Mouse (Mus musculus) layer of hippocampus, adult 18-20 months (tissue): Measurements from ENCODE around the gene Lrrc30. TPM values are rescaled to one million over a fixed set of nuclear protein-coding genes. Genes with fewer than 3 reads are reported as not detected.

Experiments used
- DNase-seq, 2 experiments: peaks; one replicate each; pipeline ENCODE4 v3.0.0; 2022; ENCODE audit warnings: low spot score in 2 of 2
- total RNA-seq, 2 experiments: library from RNA; stranded (reverse); gene quantifications; 2 replicates each; pipeline ENCODE4 v1.2.3; 2021

The Lrrc30 gene
- total RNA-seq, 2 experiments from 2014 or later, result not detected

DNA sequence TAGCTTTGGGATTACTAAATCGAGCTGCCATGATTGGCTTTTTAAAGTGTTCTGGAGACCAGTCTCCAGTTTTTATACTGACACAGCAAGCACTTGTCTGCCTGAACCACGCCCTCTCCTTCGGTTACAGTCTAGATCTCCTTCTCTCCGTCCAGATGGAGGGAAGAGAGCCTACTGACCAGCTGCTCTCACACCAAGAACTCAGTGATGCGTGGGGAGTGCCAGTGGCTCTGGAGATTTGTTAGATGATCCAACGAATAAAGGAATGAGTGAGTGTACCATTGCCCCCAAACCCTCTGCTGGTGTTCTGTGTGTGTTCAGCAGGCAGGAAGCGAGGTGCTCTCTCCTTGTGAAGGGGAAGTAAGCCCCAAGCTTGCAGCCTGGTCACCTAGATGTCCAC lies 48.0 kb downstream of the Lrrc30 start:
- no peak for DNase-seq

DNA sequence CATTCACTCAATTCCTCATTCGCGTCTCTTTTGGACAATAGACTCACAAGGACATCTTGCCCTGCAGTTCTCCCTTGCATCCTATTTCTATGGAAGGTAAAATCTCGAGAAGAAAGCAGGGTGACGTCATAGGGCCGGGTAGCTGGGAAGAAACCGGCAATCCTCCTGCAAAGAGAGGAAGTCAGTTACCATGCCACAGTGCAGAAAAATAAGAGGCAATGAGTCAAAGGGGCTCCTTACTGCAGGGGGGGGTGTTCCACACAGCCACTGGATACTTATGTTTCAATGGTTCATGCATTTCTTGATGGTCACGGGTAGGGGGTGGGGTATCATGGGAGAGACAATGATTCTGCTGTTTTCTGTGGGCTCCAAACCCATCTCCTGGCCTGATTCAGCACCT lies 49.1 kb downstream of the Lrrc30 start:
- DNase-seq, result no peak

DNA sequence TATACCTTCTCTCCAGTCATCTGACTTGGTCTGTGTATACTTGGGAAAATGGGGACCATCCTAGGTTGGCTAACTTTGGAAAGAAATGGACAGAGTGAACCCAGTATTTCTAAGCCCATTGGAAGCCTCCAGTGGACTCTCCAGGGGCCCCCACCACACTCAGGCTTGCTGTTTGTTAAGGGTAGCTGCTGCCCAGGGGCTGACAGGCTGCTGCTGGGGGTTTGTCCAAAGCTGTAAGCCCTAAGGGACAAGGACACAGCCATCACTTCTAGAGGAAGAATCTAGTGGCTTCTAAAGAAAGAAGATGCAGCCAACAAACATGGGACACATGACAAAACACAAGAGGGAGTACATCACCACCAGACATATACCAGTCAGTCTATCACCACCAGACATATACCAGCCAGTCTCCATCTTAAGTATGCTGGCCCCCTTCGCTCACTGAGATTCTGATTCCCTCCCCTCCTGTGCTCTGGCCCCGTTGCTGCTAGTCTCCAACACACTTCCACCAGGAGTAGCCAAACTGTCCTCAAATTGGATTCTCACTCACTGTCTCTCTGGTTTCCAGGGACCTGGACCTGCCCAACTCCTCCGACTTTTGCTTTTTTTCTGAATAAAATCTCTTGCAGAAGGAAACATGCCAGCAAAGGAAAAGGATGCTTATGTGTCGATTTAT lies 49.7 kb downstream of the Lrrc30 start:
- no peak for DNase-seq

DNA sequence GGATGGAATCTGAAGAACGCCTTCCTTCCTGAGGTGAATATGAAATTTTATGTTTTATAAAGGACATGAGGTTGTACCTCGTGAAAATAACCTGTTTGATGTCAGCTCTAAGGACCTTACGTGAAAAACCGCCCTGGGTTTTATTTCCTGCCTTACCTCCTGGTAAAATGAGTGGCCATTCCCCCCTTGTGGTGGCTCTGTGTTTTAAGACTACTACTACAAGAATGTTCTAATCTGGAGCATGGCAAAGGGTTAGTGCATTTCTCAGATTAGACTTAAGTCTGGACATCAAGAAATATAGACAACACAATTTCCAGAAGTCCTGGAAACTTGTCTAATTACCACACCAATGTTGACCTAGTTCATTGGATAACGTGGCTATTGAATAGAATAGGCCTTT lies 50.7 kb downstream of the Lrrc30 start:
- DNase-seq, result no peak

Other genes starting within 250 kb of the Lrrc30 start
- 1 to 10 TPM; 2.5 to 3.2 TPM for gene Lama1, start 64.5 kb upstream of the Lrrc30 start, total RNA-seq